Mouse (Mus musculus): ENCODE data around the gene Kdelr1. TPM values are rescaled to one million over a fixed set of nuclear protein-coding genes. Genes with fewer than 3 reads are reported as not detected.

Gene Kdelr1
- polyA plus RNA-seq, 1 experiment = 132 TPM

DNA sequence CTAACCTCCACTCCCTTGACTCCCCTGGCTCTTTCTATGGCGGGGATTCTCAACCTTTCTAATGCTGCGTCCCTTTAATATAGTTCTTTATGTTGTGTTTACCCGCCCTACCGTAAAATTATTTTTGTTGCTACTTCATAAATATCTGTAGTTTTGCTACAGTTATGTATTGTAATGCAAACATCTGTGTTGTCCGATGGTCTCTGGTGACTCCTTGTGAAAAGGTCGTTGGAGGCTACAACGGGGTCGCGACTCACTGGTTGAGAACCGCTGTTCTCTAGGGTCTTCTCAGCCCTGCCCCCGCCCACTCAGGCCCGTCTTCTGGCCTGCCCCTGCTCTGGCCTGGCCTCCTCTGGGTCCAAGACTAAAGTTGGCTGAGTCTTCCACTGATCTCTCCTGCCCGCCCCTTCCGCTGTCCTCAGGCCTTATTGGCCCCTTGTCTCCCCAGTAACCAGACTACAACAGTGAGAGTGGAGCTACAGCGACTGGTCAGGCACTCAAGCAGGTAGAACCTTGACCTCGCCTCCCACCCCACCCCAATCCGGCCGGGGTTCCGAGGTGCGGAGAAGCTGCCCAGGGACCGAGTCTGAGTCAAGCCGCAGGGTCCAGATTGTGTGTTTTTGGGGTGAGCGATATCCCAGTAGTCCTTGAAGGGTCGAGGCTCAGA, 51.3 kb downstream of the Kdelr1 start, which contains the start of gene Ccdc114:
TSS of gene Ccdc114 (plus strand) at position 311 of the 667 bp plus-strand sequence.
- Histone ChIP-seq H3ac (ENCODE audit: control insufficient read depth, insufficient read length) (no peak within 1 kb of the TSS), H3K79me2 (ENCODE audit: control insufficient read depth, insufficient read depth) (peaks cover 15% of the 10 kb centered on the region), H3K4me2 (ENCODE audit: low read depth) (peak within 1 kb of the TSS; percentile 99), H3K4me3 (peak within 1 kb of the TSS; percentile 19), H3K27me3 (ENCODE audit: control insufficient read depth, insufficient read depth, insufficient read length) (no peaks in the 10 kb centered on the region), H3K36me3 (ENCODE audit: control insufficient read depth, insufficient read depth) (peaks cover 13% of the 10 kb centered on the region)
- TF ChIP-seq E2F4 (IDR thresholded peaks at IDR 0.05; ENCODE audit: insufficient read depth) = no peak

DNA sequence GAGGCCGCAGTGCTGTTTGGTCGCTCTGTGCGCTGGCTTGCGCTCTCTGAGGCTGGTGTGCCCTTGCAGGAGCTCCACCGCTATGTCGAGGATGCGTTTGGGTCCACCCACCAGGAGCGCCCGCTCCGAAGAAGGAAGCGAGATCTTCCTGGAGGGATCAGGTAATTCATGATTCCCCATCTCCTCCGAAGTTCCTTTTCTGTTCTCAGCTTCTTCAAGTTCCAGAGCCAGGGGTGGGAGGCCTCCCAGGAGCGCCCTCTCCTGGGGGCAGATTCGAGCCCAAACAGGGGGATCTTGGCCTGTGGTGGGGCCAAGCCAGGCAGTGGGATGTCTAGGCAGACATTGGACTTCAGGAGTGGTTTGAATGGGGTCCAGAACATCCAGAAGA, 51.9 kb downstream of the Kdelr1 start:
- Histone ChIP-seq H3K27me3 (ENCODE audit: control insufficient read depth, insufficient read depth, insufficient read length) (no peaks in the 10 kb centered on the region), H3K79me2 (ENCODE audit: control insufficient read depth, insufficient read depth) (peaks cover 10% of the 10 kb centered on the region), H3ac (ENCODE audit: control insufficient read depth, insufficient read length) (no peak overlapping the region), H3K36me3 (ENCODE audit: control insufficient read depth, insufficient read depth) (peaks cover 13% of the 10 kb centered on the region), H3K4me3 (no peak overlapping the region), H3K4me2 (ENCODE audit: low read depth) (no peak overlapping the region)
- no peak for TF ChIP-seq USF1 (IDR thresholded peaks at IDR 0.05; ENCODE audit: low read depth)
- TF ChIP-seq CEBPB (IDR thresholded peaks at IDR 0.05; ENCODE audit: insufficient read depth, poor library complexity, severe bottlenecking) = no peak
- TF ChIP-seq POLR2AphosphoS2 (IDR thresholded peaks at IDR 0.05; ENCODE audit: insufficient read length, low read depth) = no peak
- no peak for TF ChIP-seq SRF (IDR thresholded peaks at IDR 0.05; ENCODE audit: control insufficient read depth, insufficient read length, low read depth)

DNA sequence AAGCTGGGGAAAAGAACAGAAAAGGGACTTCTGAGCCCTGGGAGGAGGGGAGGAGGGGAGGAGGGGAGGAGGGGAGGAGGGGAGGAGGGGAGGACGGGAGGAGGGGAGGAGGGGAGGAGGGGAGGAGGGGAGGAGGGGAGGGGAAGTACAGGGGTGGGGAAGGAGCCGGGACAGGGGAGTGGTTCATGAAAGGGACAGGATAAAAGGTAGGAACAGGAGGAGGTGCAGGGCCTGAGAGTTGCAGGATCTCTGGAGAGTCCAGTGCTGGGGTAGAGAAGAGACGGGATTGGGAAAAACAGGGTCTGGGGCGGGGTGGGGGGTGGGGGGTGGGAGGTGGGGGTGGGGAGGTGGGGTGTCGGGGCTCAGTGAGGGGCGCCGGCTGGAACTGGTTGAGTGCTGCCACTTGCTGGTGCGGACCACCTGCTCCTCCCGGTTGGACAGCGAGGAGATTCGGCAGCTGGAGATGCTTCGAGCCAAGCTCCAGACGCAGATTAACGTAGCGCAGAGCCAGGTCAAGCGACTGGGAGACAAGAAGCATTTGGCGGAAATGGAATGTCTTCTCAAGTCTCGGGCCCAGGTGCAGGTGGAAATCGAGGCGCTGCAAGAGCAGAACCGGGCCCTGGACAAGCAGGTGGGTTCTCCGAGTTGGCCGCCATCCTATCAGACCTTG, 56.2 kb downstream of the Kdelr1 start:
- Histone ChIP-seq H3ac (ENCODE audit: control insufficient read depth, insufficient read length) (no peak overlapping the region), H3K79me2 (ENCODE audit: control insufficient read depth, insufficient read depth) (no peaks in the 10 kb centered on the region), H3K36me3 (ENCODE audit: control insufficient read depth, insufficient read depth) (peaks cover 13% of the 10 kb centered on the region), H3K4me2 (ENCODE audit: low read depth) (no peak overlapping the region), H3K4me3 (no peak overlapping the region), H3K27me3 (ENCODE audit: control insufficient read depth, insufficient read depth, insufficient read length) (no peaks in the 10 kb centered on the region)
- no peak for TF ChIP-seq USF1 (IDR thresholded peaks at IDR 0.05; ENCODE audit: low read depth)
- TF ChIP-seq SRF (IDR thresholded peaks at IDR 0.05; ENCODE audit: control insufficient read depth, insufficient read length, low read depth) = no peak
- TF ChIP-seq E2F4 (IDR thresholded peaks at IDR 0.05; ENCODE audit: insufficient read depth) = no peak
- TF ChIP-seq POLR2AphosphoS2 (IDR thresholded peaks at IDR 0.05; ENCODE audit: insufficient read length, low read depth) = no peak
- no peak for TF ChIP-seq TCF3 (IDR thresholded peaks at IDR 0.05; ENCODE audit: insufficient read length, low read depth)
- no peak for TF ChIP-seq MYOG (IDR thresholded peaks at IDR 0.05; ENCODE audit: control insufficient read depth in 1 of 3, insufficient read depth in 1 of 3, insufficient read length in 2 of 3, low read depth in 2 of 3)
- no peak for TF ChIP-seq MYOD1 (IDR thresholded peaks at IDR 0.05; ENCODE audit: control insufficient read depth in 1 of 3, insufficient read length in 2 of 3, low read depth in 2 of 3)
- TF ChIP-seq TCF12 (IDR thresholded peaks at IDR 0.05; ENCODE audit: insufficient read depth, poor library complexity, severe bottlenecking) = no peak
- no peak for TF ChIP-seq POLR2A (IDR thresholded peaks at IDR 0.05; ENCODE audit: insufficient read length, low read depth)
- TF ChIP-seq MAX (IDR thresholded peaks at IDR 0.05; ENCODE audit: low read depth) = no peak
- no peak for TF ChIP-seq REST (IDR thresholded peaks at IDR 0.05; ENCODE audit: insufficient read depth, insufficient read length)
- no peak for TF ChIP-seq CEBPB (IDR thresholded peaks at IDR 0.05; ENCODE audit: insufficient read depth, poor library complexity, severe bottlenecking)

DNA sequence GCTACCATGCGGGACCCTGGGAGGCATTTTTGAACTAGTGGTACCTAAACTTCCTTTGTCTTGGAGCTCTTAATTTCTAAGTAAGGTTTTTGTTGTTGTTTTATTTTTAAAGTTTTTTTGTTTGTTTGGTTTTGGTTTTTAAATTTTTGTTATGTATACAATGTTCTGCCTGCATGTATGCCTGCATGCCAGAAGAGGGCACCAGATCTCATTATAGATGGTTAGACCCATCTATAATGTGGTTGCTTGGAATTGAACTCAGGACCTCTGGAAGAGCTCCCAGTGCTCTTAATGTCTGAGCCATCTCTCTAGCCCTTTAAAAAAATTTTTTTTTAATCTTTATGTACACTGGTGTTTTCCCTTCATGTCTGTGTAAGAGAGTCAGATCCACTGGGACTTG, 57.1 kb downstream of the Kdelr1 start:
- Histone ChIP-seq H3ac (ENCODE audit: control insufficient read depth, insufficient read length) (no peak overlapping the region), H3K4me2 (ENCODE audit: low read depth) (no peak overlapping the region), H3K27me3 (ENCODE audit: control insufficient read depth, insufficient read depth, insufficient read length) (no peaks in the 10 kb centered on the region), H3K36me3 (ENCODE audit: control insufficient read depth, insufficient read depth) (peaks cover 13% of the 10 kb centered on the region), H3K79me2 (ENCODE audit: control insufficient read depth, insufficient read depth) (no peaks in the 10 kb centered on the region), H3K4me3 (no peak overlapping the region)
- TF ChIP-seq POLR2A (IDR thresholded peaks at IDR 0.05; ENCODE audit: insufficient read length, low read depth) = no peak
- TF ChIP-seq USF1 (IDR thresholded peaks at IDR 0.05; ENCODE audit: low read depth) = no peak
- no peak for TF ChIP-seq MAX (IDR thresholded peaks at IDR 0.05; ENCODE audit: low read depth)
- TF ChIP-seq MYOD1 (IDR thresholded peaks at IDR 0.05; ENCODE audit: control insufficient read depth in 1 of 3, insufficient read length in 2 of 3, low read depth in 2 of 3) = no peak
- TF ChIP-seq REST (IDR thresholded peaks at IDR 0.05; ENCODE audit: insufficient read depth, insufficient read length) = no peak
- no peak for TF ChIP-seq POLR2AphosphoS2 (IDR thresholded peaks at IDR 0.05; ENCODE audit: insufficient read length, low read depth)
- TF ChIP-seq E2F4 (IDR thresholded peaks at IDR 0.05; ENCODE audit: insufficient read depth) = no peak
- no peak for TF ChIP-seq TCF3 (IDR thresholded peaks at IDR 0.05; ENCODE audit: insufficient read length, low read depth)
- no peak for TF ChIP-seq CEBPB (IDR thresholded peaks at IDR 0.05; ENCODE audit: insufficient read depth, poor library complexity, severe bottlenecking)
- no peak for TF ChIP-seq MYOG (IDR thresholded peaks at IDR 0.05; ENCODE audit: control insufficient read depth in 1 of 3, insufficient read depth in 1 of 3, insufficient read length in 2 of 3, low read depth in 2 of 3)
- no peak for TF ChIP-seq SRF (IDR thresholded peaks at IDR 0.05; ENCODE audit: control insufficient read depth, insufficient read length, low read depth)
- TF ChIP-seq TCF12 (IDR thresholded peaks at IDR 0.05; ENCODE audit: insufficient read depth, poor library complexity, severe bottlenecking) = no peak

Other genes starting within 250 kb of the Kdelr1 start
- gene Rasip1, start 245.3 kb upstream of the Kdelr1 start, polyA plus RNA-seq (2012; fragmentation: generic; extraction: Trizol) = 0.40 TPM
- 12.5 TPM for gene Mamstr, start 232.8 kb upstream of the Kdelr1 start, polyA plus RNA-seq (2012; fragmentation: generic; extraction: Trizol)
- 0.41 TPM for gene Fut2, start 206.4 kb upstream of the Kdelr1 start, polyA plus RNA-seq (2012; fragmentation: generic; extraction: Trizol)
- 3.6 TPM for gene Ntn5, start 188.8 kb upstream of the Kdelr1 start, polyA plus RNA-seq (2012; fragmentation: generic; extraction: Trizol)
- gene Sec1, start 178.4 kb upstream of the Kdelr1 start, polyA plus RNA-seq (2012; fragmentation: generic; extraction: Trizol) = 0.41 TPM
- gene Car11, start 172.9 kb upstream of the Kdelr1 start, polyA plus RNA-seq (2012; fragmentation: generic; extraction: Trizol) = 3.6 TPM
- gene Dbp, start 167.7 kb upstream of the Kdelr1 start, polyA plus RNA-seq (2012; fragmentation: generic; extraction: Trizol) = 26.2 TPM
- 3,224 TPM for gene Rpl18, start 157.3 kb upstream of the Kdelr1 start, polyA plus RNA-seq (2012; fragmentation: generic; extraction: Trizol)
- 22.8 TPM for gene Sphk2, start 154.8 kb upstream of the Kdelr1 start, polyA plus RNA-seq (2012; fragmentation: generic; extraction: Trizol)
- gene Fam83e, start 151.6 kb upstream of the Kdelr1 start, polyA plus RNA-seq (2012; fragmentation: generic; extraction: Trizol) = 0.18 TPM
- gene Spaca4, start 147.0 kb upstream of the Kdelr1 start, polyA plus RNA-seq (2012; fragmentation: generic; extraction: Trizol) = not detected
- 0.11 TPM for gene Lmtk3, start 89.0 kb upstream of the Kdelr1 start, polyA plus RNA-seq (2012; fragmentation: generic; extraction: Trizol)
- 0.47 TPM for gene Sult2b1, start 88.1 kb upstream of the Kdelr1 start, polyA plus RNA-seq (2012; fragmentation: generic; extraction: Trizol)
- 145 TPM for gene Cyth2, start 58.2 kb upstream of the Kdelr1 start, polyA plus RNA-seq (2012; fragmentation: generic; extraction: Trizol)
- gene Kcnj14, start 48.0 kb upstream of the Kdelr1 start, polyA plus RNA-seq (2012; fragmentation: generic; extraction: Trizol) = 0.05 TPM
- 36.2 TPM for gene Grwd1, start 41.8 kb upstream of the Kdelr1 start, polyA plus RNA-seq (2012; fragmentation: generic; extraction: Trizol)
- gene Grin2d, start 5.6 kb downstream of the Kdelr1 start, polyA plus RNA-seq (2012; fragmentation: generic; extraction: Trizol) = 0.65 TPM
- 0.23 TPM for gene Syngr4, start 23.9 kb downstream of the Kdelr1 start, polyA plus RNA-seq (2012; fragmentation: generic; extraction: Trizol)
- gene Tmem143, start 24.2 kb downstream of the Kdelr1 start, polyA plus RNA-seq (2012; fragmentation: generic; extraction: Trizol) = 26.9 TPM
- gene Emp3, start 48.6 kb downstream of the Kdelr1 start, polyA plus RNA-seq (2012; fragmentation: generic; extraction: Trizol) = 409 TPM
- gene Ccdc114, start 51.3 kb downstream of the Kdelr1 start, polyA plus RNA-seq (2012; fragmentation: generic; extraction: Trizol) = 1.0 TPM
- gene Abcc6, start 157.5 kb downstream of the Kdelr1 start, polyA plus RNA-seq (2012; fragmentation: generic; extraction: Trizol) = not detected
- 79.2 TPM for gene Nomo1, start 160.9 kb downstream of the Kdelr1 start, polyA plus RNA-seq (2012; fragmentation: generic; extraction: Trizol)
- gene Kcnj11, start 228.0 kb downstream of the Kdelr1 start, polyA plus RNA-seq (2012; fragmentation: generic; extraction: Trizol) = 0.46 TPM

Measured in myocyte (in vitro differentiated cells).